Mouse (Mus musculus) forebrain, embryonic 11.5 days (tissue): Measurements from ENCODE around the gene Kif16b. TPM values are rescaled to one million over a fixed set of nuclear protein-coding genes. Genes with fewer than 3 reads are reported as not detected.
"Not testable (repeated sequence)": the region's sequence is repeated elsewhere in the genome, so short reads cannot be mapped to it uniquely, and the experiment has no call there.

Experiments
- ATAC-seq: fragments of 200-750 bp; cut with Nextera tagmentation; replicated peaks from 2 replicates; pipeline ENCODE4 v1.8.0; 2017; ENCODE audit warnings: moderate TSS enrichment; ENCODE audit not compliant: low FRiP score
- DNase-seq: peaks from one replicate; pipeline ENCODE4 v3.0.0-alpha.2; 2017; ENCODE audit warnings: low spot score
- H3K27ac ChIP-seq: fragments of 300-500 bp; sonication (generic); 2 replicates; pipeline ENCODE4 v1.5.1; 2014; ENCODE audit warnings: low read depth, low read length
- H3K27me3 ChIP-seq: fragments of 300-500 bp; sonication (generic); 2 replicates; pipeline ENCODE4 v1.6.1; 2014; ENCODE audit warnings: mild to moderate bottlenecking, low read length, mixed read lengths; ENCODE audit not compliant: control insufficient read depth, insufficient read depth
- H3K36me3 ChIP-seq: fragments of 300-500 bp; sonication (generic); 2 replicates; pipeline ENCODE4 v1.6.1; 2014; ENCODE audit warnings: mild to moderate bottlenecking, low read length, moderate library complexity, mixed read lengths; ENCODE audit not compliant: control insufficient read depth, insufficient read depth
- H3K4me1 ChIP-seq: fragments of 300-500 bp; sonication (generic); replicated peaks from 2 replicates; pipeline ENCODE4 v1.6.1; 2014; ENCODE audit warnings: low read length, mixed read lengths; ENCODE audit not compliant: control insufficient read depth, insufficient read depth
- H3K4me2 ChIP-seq: fragments of 300-500 bp; sonication (generic); 2 replicates; pipeline ENCODE4 v1.6.1; 2014; ENCODE audit warnings: low read depth, mild to moderate bottlenecking, low read length, moderate library complexity, mixed read lengths; ENCODE audit not compliant: severe bottlenecking
- H3K4me3 ChIP-seq: fragments of 300-500 bp; sonication (generic); 2 replicates; pipeline ENCODE4 v1.5.1; 2014; ENCODE audit warnings: low read depth, low read length
- H3K9ac ChIP-seq: fragments of 300-500 bp; sonication (generic); 2 replicates; pipeline ENCODE4 v1.6.1; 2014; ENCODE audit warnings: low read length
- H3K9me3 ChIP-seq: fragments of 300-500 bp; sonication (generic); 2 replicates; pipeline ENCODE4 v1.6.1; 2016; ENCODE audit warnings: low read length, mixed read lengths; ENCODE audit not compliant: control insufficient read depth
- WGBS: fragments of 180-500 bp; shearing (Covaris S2); extraction: QIAGEN DNeasy Blood & Tissue Kit; methylation state at CpG from one replicate; pipeline ENCODE4 v1.1.7; 2014; 5-methylcytosine and 5-hydroxymethylcytosine counted together
- polyA plus RNA-seq: library from polyadenylated mRNA; unstranded; fragments of >200 nt; fragmentation: Nextera tagmentation; extraction: Ambion mirVana; gene quantifications from 2 replicates; pipeline ENCODE4 v1.2.1, GENCODE M21; 2014

The Kif16b gene
- polyA plus RNA-seq, 1 experiment from 2014 or later: 8.9 TPM

DNA sequence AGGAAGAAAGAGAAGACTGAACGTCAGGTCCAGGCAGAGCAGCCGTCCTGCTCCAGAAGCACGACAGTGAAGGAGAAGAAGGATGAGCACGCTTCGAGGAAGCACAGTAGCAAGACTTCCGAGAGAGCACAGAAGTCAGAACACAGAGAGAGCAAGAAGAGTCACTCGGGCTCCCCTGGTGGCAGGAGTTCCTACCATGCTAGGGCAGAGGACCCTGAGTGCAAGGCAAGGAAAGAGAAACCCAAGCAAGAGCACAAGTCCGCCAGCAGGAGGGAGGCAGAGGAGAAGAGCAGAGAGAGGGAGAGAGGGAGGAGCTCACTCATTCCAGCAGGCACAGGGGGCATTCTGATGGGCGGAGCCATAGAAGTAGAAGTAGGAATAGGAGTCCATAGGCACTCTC, 323.9 kb downstream of the Kif16b start:
- H3K36me3 ChIP-seq, H3K4me3 ChIP-seq, ATAC-seq, H3K27me3 ChIP-seq, DNase-seq, H3K27ac ChIP-seq, H3K4me1 ChIP-seq, H3K9ac ChIP-seq, H3K9me3 ChIP-seq, H3K4me2 ChIP-seq: not testable (repeated sequence)
- 73% methylated on average over 9 of the region's 9 CpGs for WGBS

DNA sequence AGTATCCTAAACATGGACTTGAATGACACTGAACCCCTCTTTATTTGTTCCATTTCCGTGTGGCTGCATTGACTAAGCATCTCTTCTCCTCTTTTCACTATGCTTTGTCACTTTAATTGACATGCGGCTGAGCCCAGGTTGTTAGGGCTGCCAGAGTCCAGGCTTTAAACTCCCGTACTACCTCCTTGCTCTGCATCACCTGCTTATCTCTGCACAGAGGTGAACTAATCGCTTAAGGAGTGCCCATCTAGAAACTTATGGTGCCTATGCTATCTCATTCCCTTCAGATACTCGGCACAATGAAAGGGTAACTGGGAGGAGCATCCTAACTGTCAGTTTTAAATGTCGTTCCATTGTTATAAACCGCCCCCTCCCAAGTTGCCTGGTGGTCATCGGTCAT, 331.6 kb downstream of the Kif16b start:
- H3K4me1 ChIP-seq: no peaks in the 10 kb centered on the region
- H3K4me3 ChIP-seq: no peak overlapping the region
- whole genome bisulfite sequencing: 67% methylated on average over 8 of the region's 8 CpGs
- no peaks in the 10 kb centered on the region for H3K36me3 ChIP-seq
- no peak overlapping the region for H3K27ac ChIP-seq
- ATAC-seq (no peak), DNase-seq (no peak)
- no peak overlapping the region for H3K9ac ChIP-seq
- no peaks in the 10 kb centered on the region for H3K9me3 ChIP-seq
- H3K27me3 ChIP-seq: no peaks in the 10 kb centered on the region
- H3K4me2 ChIP-seq: no peak overlapping the region

Other genes starting within 250 kb of the Kif16b start
- 109 and 129 TPM in 2 replicates for gene Snrpb2, start 161.5 kb upstream of the Kif16b start, polyA plus RNA-seq
- gene Otor, start 176.9 kb upstream of the Kif16b start, polyA plus RNA-seq: 1.5 and 1.7 TPM in 2 replicates